Mouse (Mus musculus): ENCODE measurements around the gene Psd4. TPM values are rescaled to one million over a fixed set of nuclear protein-coding genes. Genes with fewer than 3 reads are reported as not detected.

Gene Psd4
- polyA plus RNA-seq, 1 experiment from 2014 or later, result 0.23 TPM

GRCm38 (mm10) chr2:24443256-24443790 is 75.9 kb downstream of the Psd4 start:
- H3K9ac ChIP-seq, result no peak overlapping the region
- 32% methylated on average over 3 of the region's 3 CpGs for WGBS
- no peak for ATAC-seq
- H3K27me3 ChIP-seq, result peaks cover 72% of the 10 kb centered on the region
- H3K9me3 ChIP-seq (replicated peaks), result no peaks in the 10 kb centered on the region
- no peaks in the 10 kb centered on the region for H3K36me3 ChIP-seq (ENCODE audit: poor library complexity, severe bottlenecking)
- no peak overlapping the region for H3K27ac ChIP-seq
- H3K4me3 ChIP-seq, result no peak overlapping the region
- H3K4me2 ChIP-seq, result no peak overlapping the region
- 0 out of 2 replicates have a peak, but pooled peaks cover 9% of the 10 kb centered on the region for H3K4me1 ChIP-seq

GRCm38 (mm10) chr2:24449111-24449510 is 81.7 kb downstream of the Psd4 start:
- Histone ChIP-seq H3K36me3 (ENCODE audit: poor library complexity, severe bottlenecking) (no peaks in the 10 kb centered on the region), H3K4me2 (no peak overlapping the region), H3K27ac (no peak overlapping the region), H3K4me3 (no peak overlapping the region), H3K27me3 (peaks cover 29% of the 10 kb centered on the region), H3K9ac (no peak overlapping the region), H3K9me3 (replicated peaks) (no peaks in the 10 kb centered on the region), H3K4me1 (no peaks in the 10 kb centered on the region)
- ATAC-seq, result no peak
- 86% methylated on average over 4 of the region's 4 CpGs for WGBS

GRCm38 (mm10) chr2:24453206-24453605 is 85.8 kb downstream of the Psd4 start:
- Histone ChIP-seq H3K4me1 (no peaks in the 10 kb centered on the region), H3K9ac (no peak overlapping the region), H3K36me3 (ENCODE audit: poor library complexity, severe bottlenecking) (no peaks in the 10 kb centered on the region), H3K27me3 (peaks cover 9% of the 10 kb centered on the region), H3K9me3 (replicated peaks) (no peaks in the 10 kb centered on the region), H3K4me3 (no peak overlapping the region), H3K4me2 (no peak overlapping the region), H3K27ac (no peak overlapping the region)
- 87% methylated on average over 5 of the region's 5 CpGs for WGBS
- no peak for ATAC-seq

GRCm38 (mm10) chr2:24454429-24455011 is 87.1 kb downstream of the Psd4 start:
- Histone ChIP-seq H3K9me3 (replicated peaks) (no peaks in the 10 kb centered on the region), H3K9ac (no peak overlapping the region), H3K27ac (no peak overlapping the region), H3K4me3 (no peak overlapping the region), H3K27me3 (peaks cover 13% of the 10 kb centered on the region), H3K4me2 (no peak overlapping the region), H3K36me3 (ENCODE audit: poor library complexity, severe bottlenecking) (no peaks in the 10 kb centered on the region), H3K4me1 (no peaks in the 10 kb centered on the region)
- ATAC-seq, result no peak
- 16% methylated on average over 1 of the region's 1 CpGs for WGBS

GRCm38 (mm10) chr2:24455057-24455855 is 87.9 kb downstream of the Psd4 start:
- no peak for ATAC-seq
- no peaks in the 10 kb centered on the region for H3K9me3 ChIP-seq (replicated peaks)
- H3K27ac ChIP-seq, result no peak overlapping the region
- H3K36me3 ChIP-seq (ENCODE audit: poor library complexity, severe bottlenecking), result no peaks in the 10 kb centered on the region
- no peak overlapping the region for H3K4me2 ChIP-seq
- H3K4me1 ChIP-seq, result no peaks in the 10 kb centered on the region
- H3K4me3 ChIP-seq, result no peak overlapping the region
- 37% methylated on average over 6 of the region's 6 CpGs for WGBS
- peaks cover 14% of the 10 kb centered on the region for H3K27me3 ChIP-seq
- no peak overlapping the region for H3K9ac ChIP-seq

- H3K4me2 ChIP-seq, result no peak overlapping the region
- no peak overlapping the region for H3K9ac ChIP-seq
- no peak overlapping the region for H3K4me3 ChIP-seq
- no peaks in the 10 kb centered on the region for H3K36me3 ChIP-seq (ENCODE audit: poor library complexity, severe bottlenecking)
- H3K9me3 ChIP-seq (replicated peaks), result no peaks in the 10 kb centered on the region
- no peak for ATAC-seq
- no peaks in the 10 kb centered on the region for H3K4me1 ChIP-seq
- no peak overlapping the region for H3K27ac ChIP-seq
- H3K27me3 ChIP-seq, result peaks cover 14% of the 10 kb centered on the region
- 92% methylated on average over 4 of the region's 4 CpGs for WGBS
Measured at GRCm38 (mm10) chr2:24456841-24457240, 89.5 kb downstream of the Psd4 start.

- Histone ChIP-seq H3K4me3 (no peak overlapping the region), H3K4me2 (no peak overlapping the region), H3K36me3 (ENCODE audit: poor library complexity, severe bottlenecking) (no peaks in the 10 kb centered on the region), H3K9me3 (replicated peaks) (no peaks in the 10 kb centered on the region), H3K27ac (no peak overlapping the region), H3K27me3 (peaks cover 14% of the 10 kb centered on the region), H3K9ac (no peak overlapping the region), H3K4me1 (no peaks in the 10 kb centered on the region)
- 47% methylated on average over 9 of the region's 9 CpGs for WGBS
- no peak for ATAC-seq
Measured at GRCm38 (mm10) chr2:24460112-24460807, 92.9 kb downstream of the Psd4 start.

- no peak overlapping the region for H3K9ac ChIP-seq
- no peaks in the 10 kb centered on the region for H3K36me3 ChIP-seq (ENCODE audit: poor library complexity, severe bottlenecking)
- H3K4me3 ChIP-seq, result no peak overlapping the region
- no peak for ATAC-seq
- no peak overlapping the region for H3K4me2 ChIP-seq
- H3K9me3 ChIP-seq (replicated peaks), result no peaks in the 10 kb centered on the region
- H3K27ac ChIP-seq, result no peak overlapping the region
- 33% methylated on average over 1 of the region's 2 CpGs for WGBS
- peaks cover 12% of the 10 kb centered on the region for H3K27me3 ChIP-seq
- H3K4me1 ChIP-seq, result no peaks in the 10 kb centered on the region
Measured at GRCm38 (mm10) chr2:24460808-24461127, 93.4 kb downstream of the Psd4 start.

Other genes with a start within 250 kb of the Psd4 start
- gene Il1f8, start 214.4 kb upstream of the Psd4 start, polyA plus RNA-seq (2015; fragmentation: Nextera tagmentation; extraction: Ambion mirVana), result not detected in 2 replicates
- gene Il1f9, start 181.1 kb upstream of the Psd4 start, polyA plus RNA-seq (2015; fragmentation: Nextera tagmentation; extraction: Ambion mirVana), result not detected in 2 replicates
- gene Il1f6, start 152.2 kb upstream of the Psd4 start, polyA plus RNA-seq (2015; fragmentation: Nextera tagmentation; extraction: Ambion mirVana), result not detected in 2 replicates
- not detected in 2 replicates for gene Il1f5, start 90.6 kb upstream of the Psd4 start, polyA plus RNA-seq (2015; fragmentation: Nextera tagmentation; extraction: Ambion mirVana)
- gene Il1f10, start 76.4 kb upstream of the Psd4 start, polyA plus RNA-seq (2015; fragmentation: Nextera tagmentation; extraction: Ambion mirVana), result not detected in 2 replicates
- gene Il1rn, start 30.7 kb upstream of the Psd4 start, polyA plus RNA-seq (2015; fragmentation: Nextera tagmentation; extraction: Ambion mirVana), result not detected in 2 replicates
- gene Pax8, start 108.0 kb downstream of the Psd4 start, polyA plus RNA-seq (2015; fragmentation: Nextera tagmentation; extraction: Ambion mirVana), result 0.09 TPM in 2 replicates